Mouse (Mus musculus): Measurements from ENCODE around the gene Arntl2. TPM values are rescaled to one million over a fixed set of nuclear protein-coding genes. Genes with fewer than 3 reads are reported as not detected.

The Arntl2 gene
- total RNA-seq, 1 experiment, result 8.4 TPM

DNA sequence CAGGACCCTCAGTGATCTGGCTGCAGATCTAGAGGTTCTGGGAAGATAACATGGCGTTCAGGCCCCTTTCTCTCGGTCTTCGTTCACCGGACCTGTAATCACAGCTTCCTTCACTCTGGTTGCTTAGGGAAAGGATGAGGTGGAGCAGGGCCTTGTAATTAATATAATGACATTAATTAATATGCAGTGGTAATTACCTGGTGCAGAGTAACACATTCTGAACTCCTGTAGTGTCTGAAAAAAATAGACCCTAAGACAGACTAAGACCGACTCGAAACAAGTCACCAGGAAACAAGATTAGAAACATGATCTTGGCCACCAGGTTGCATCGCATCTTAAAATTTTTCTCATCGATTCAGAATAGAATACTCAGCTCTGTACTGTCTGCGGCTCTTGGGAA is 84.0 kb downstream of the Arntl2 start:
- TF ChIP-seq HCFC1 (IDR thresholded peaks at IDR 0.05; ENCODE audit: borderline replicate concordance, insufficient read depth, low read length), result no peak
- TF ChIP-seq ZC3H11A (IDR thresholded peaks at IDR 0.05; ENCODE audit: borderline replicate concordance, low read depth, low read length), result no peak
- TF ChIP-seq CHD2 (IDR thresholded peaks at IDR 0.05; ENCODE audit: low read depth, low read length), result no peak
- TF ChIP-seq MAFK (IDR thresholded peaks at IDR 0.05; ENCODE audit: insufficient read depth, low read depth, low read length), result no peak
- no peak for TF ChIP-seq ZNF384 (IDR thresholded peaks at IDR 0.05; ENCODE audit: low read depth, low read length)
- Histone ChIP-seq H3K4me3 (ENCODE audit: insufficient read depth in 1 of 2, low read depth in 1 of 2, low read length in 2 of 2, poor library complexity in 1 of 2, severe bottlenecking in 1 of 2) (no peak overlapping the region), H3K9ac (ENCODE audit: insufficient read depth, low read depth, low read length, poor library complexity, severe bottlenecking) (no peak overlapping the region), H3K27ac (ENCODE audit: insufficient read depth, low read depth, low read length, poor library complexity, severe bottlenecking) (no peak overlapping the region), H3K36me3 (ENCODE audit: control insufficient read depth, insufficient read depth, low read length, poor library complexity, severe bottlenecking) (no peaks in the 10 kb centered on the region), H3K9me3 (ENCODE audit: control insufficient read depth, insufficient read depth, low read depth, low read length) (no peaks in the 10 kb centered on the region), H3K4me1 (ENCODE audit: control insufficient read depth in 2 of 2, insufficient read depth in 2 of 2, low read length in 2 of 2, poor library complexity in 1 of 2) (peaks cover 0 to 2% of the 10 kb centered on the region in 2 experiments; a peak in 1 of 4 replicates)
- DNase-seq (ENCODE audit: low read depth, low spot score), result no peak
- in situ Hi-C loops (cut with MboI; ENCODE audit: low sequenced_read_pairs in 2 of 2, unreplicated experiment in 2 of 2), result no loop called here

DNA sequence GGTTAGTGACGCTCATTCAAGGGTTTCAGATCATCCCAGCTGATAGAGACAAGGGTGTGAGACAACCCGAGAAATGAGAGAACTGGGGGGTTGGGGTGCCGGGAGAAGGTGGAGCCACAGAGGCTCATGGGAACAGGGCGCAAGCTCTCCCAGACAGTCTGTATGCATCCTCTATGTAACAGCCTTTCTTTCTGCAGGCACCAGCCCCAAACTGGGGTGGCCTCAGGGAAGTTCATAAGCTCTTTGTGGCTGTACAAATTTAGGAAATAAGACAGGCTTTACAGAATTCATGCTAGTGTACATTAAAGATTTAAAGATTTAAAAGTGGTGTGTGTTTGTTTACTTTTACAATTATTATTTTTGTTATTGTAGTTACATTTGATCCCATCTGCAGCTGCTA is 84.4 kb downstream of the Arntl2 start:
- in situ Hi-C loops (cut with MboI; ENCODE audit: low sequenced_read_pairs in 2 of 2, unreplicated experiment in 2 of 2), result no loop called here
- no peak overlapping the region for H3K27ac ChIP-seq (ENCODE audit: insufficient read depth, low read depth, low read length, poor library complexity, severe bottlenecking)
- peaks cover 0 to 4% of the 10 kb centered on the region in 2 experiments; a peak in 1 of 4 replicates for H3K4me1 ChIP-seq (ENCODE audit: control insufficient read depth in 2 of 2, insufficient read depth in 2 of 2, low read length in 2 of 2, poor library complexity in 1 of 2)

GRCm38 (mm10) chr6:146881896-146882770 is 86.3 kb downstream of the Arntl2 start:
- Histone ChIP-seq H3K27ac (ENCODE audit: insufficient read depth, low read depth, low read length, poor library complexity, severe bottlenecking) (no peak overlapping the region), H3K9me3 (ENCODE audit: control insufficient read depth, insufficient read depth, low read depth, low read length) (no peaks in the 10 kb centered on the region), H3K36me3 (ENCODE audit: control insufficient read depth, insufficient read depth, low read length, poor library complexity, severe bottlenecking) (no peaks in the 10 kb centered on the region), H3K9ac (ENCODE audit: insufficient read depth, low read depth, low read length, poor library complexity, severe bottlenecking) (no peak overlapping the region), H3K4me1 (ENCODE audit: control insufficient read depth in 2 of 2, insufficient read depth in 2 of 2, low read length in 2 of 2, poor library complexity in 1 of 2) (peaks cover 0 to 4% of the 10 kb centered on the region in 2 experiments; a peak in 1 of 4 replicates), H3K4me3 (ENCODE audit: insufficient read depth in 1 of 2, low read depth in 1 of 2, low read length in 2 of 2, poor library complexity in 1 of 2, severe bottlenecking in 1 of 2) (no peak overlapping the region)
- TF ChIP-seq ZNF384 (IDR thresholded peaks at IDR 0.05; ENCODE audit: low read depth, low read length) (no peak), MAFK (IDR thresholded peaks at IDR 0.05; ENCODE audit: insufficient read depth, low read depth, low read length) (no peak), ZC3H11A (IDR thresholded peaks at IDR 0.05; ENCODE audit: borderline replicate concordance, low read depth, low read length) (no peak), HCFC1 (IDR thresholded peaks at IDR 0.05; ENCODE audit: borderline replicate concordance, insufficient read depth, low read length) (no peak), CHD2 (IDR thresholded peaks at IDR 0.05; ENCODE audit: low read depth, low read length) (no peak)
- no peak for DNase-seq (ENCODE audit: low read depth, low spot score)
- in situ Hi-C loops (cut with MboI; ENCODE audit: low sequenced_read_pairs in 2 of 2, unreplicated experiment in 2 of 2), result no loop called here

More for the DNA sequence above, 84.4 kb downstream of the Arntl2 start:
- Histone ChIP-seq H3K36me3 (ENCODE audit: control insufficient read depth, insufficient read depth, low read length, poor library complexity, severe bottlenecking) (no peaks in the 10 kb centered on the region), H3K9me3 (ENCODE audit: control insufficient read depth, insufficient read depth, low read depth, low read length) (no peaks in the 10 kb centered on the region), H3K4me3 (ENCODE audit: insufficient read depth in 1 of 2, low read depth in 1 of 2, low read length in 2 of 2, poor library complexity in 1 of 2, severe bottlenecking in 1 of 2) (no peak overlapping the region), H3K9ac (ENCODE audit: insufficient read depth, low read depth, low read length, poor library complexity, severe bottlenecking) (no peak overlapping the region)
- no peak for TF ChIP-seq ZNF384 (IDR thresholded peaks at IDR 0.05; ENCODE audit: low read depth, low read length)
- no peak for TF ChIP-seq MAFK (IDR thresholded peaks at IDR 0.05; ENCODE audit: insufficient read depth, low read depth, low read length)
- no peak for TF ChIP-seq CHD2 (IDR thresholded peaks at IDR 0.05; ENCODE audit: low read depth, low read length)
- TF ChIP-seq HCFC1 (IDR thresholded peaks at IDR 0.05; ENCODE audit: borderline replicate concordance, insufficient read depth, low read length), result no peak
- TF ChIP-seq ZC3H11A (IDR thresholded peaks at IDR 0.05; ENCODE audit: borderline replicate concordance, low read depth, low read length), result no peak
- DNase-seq (ENCODE audit: low read depth, low spot score), result no peak

Other genes with a start within 250 kb of the Arntl2 start
- 35.7 and 45.4 TPM in 2 replicates for gene Fgfr1op2, start 218.9 kb upstream of the Arntl2 start, total RNA-seq (2012; rRNA removed)
- 47.9 and 69.2 TPM in 2 replicates for gene Ints13, start 218.2 kb upstream of the Arntl2 start, total RNA-seq (2012; rRNA removed)
- gene Med21, start 153.5 kb upstream of the Arntl2 start, total RNA-seq (2012; rRNA removed), result 57.2 and 91.2 TPM in 2 replicates
- 99.6 and 164 TPM in 2 replicates for gene Tm7sf3, start 153.2 kb upstream of the Arntl2 start, total RNA-seq (2012; rRNA removed)
- gene Stk38l, start 71.1 kb upstream of the Arntl2 start, total RNA-seq (2012; rRNA removed), result 14.3 and 14.6 TPM in 2 replicates
- gene Smco2, start 54.0 kb downstream of the Arntl2 start, total RNA-seq (2012; rRNA removed), result not detected in 2 replicates
- 30.1 and 39.9 TPM in 2 replicates for gene Ppfibp1, start 92.4 kb downstream of the Arntl2 start, total RNA-seq (2012; rRNA removed)
- 0.11 and 0.22 TPM in 2 replicates for gene 1700034J05Rik, start 158.4 kb downstream of the Arntl2 start, total RNA-seq (2012; rRNA removed)
- 0.80 and 1.6 TPM in 2 replicates for gene Rep15, start 236.5 kb downstream of the Arntl2 start, total RNA-seq (2012; rRNA removed)
- 63.4 and 74.7 TPM in 2 replicates for gene Mrps35, start 246.7 kb downstream of the Arntl2 start, total RNA-seq (2012; rRNA removed)